Mouse (Mus musculus): ENCODE measurements around the gene Tmem132d. TPM values are rescaled to one million over a fixed set of nuclear protein-coding genes. Genes with fewer than 3 reads are reported as not detected.
"Not testable (repeated sequence)": the region's sequence is repeated elsewhere in the genome, so short reads cannot be mapped to it uniquely, and the experiment has no call there.

Gene Tmem132d
- polyA plus RNA-seq, 1 experiment from 2014 or later: 4.1 TPM

DNA sequence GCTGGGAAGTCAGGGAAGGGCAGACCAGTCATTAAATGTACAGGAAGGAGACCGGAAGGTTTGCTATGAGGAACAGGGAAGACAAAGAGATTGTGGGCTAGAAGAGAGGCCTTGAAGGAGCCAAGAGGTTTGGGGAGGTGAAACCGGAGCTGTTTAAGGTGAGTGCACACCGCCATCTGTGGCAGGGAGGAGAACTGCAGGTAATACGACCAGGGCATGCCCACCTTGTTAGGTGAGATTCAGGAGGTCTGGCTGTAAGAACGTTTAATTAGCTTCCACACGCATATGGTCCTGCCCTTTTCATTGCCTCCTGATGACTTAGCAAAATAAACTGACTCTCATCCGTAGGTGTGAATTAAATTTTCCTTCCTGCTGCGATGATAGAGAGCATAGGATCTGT, 485.6 kb downstream of the Tmem132d start:
- 35% methylated on average over 8 of the region's 8 CpGs for WGBS
- H3K9me3 ChIP-seq (ENCODE audit: control insufficient read depth, low read length): no peaks in the 10 kb centered on the region; the same call in 1 of the 2 replicates
- H3K9ac ChIP-seq (replicated peaks; ENCODE audit: low read length): no peak overlapping the region
- DNase-seq: peak; percentile 46
- H3K27ac ChIP-seq (replicated peaks; ENCODE audit: low read depth, low read length): no peak overlapping the region
- H3K4me3 ChIP-seq (replicated peaks; ENCODE audit: low read depth, low read length): no peak overlapping the region
- no peak overlapping the region for H3K4me2 ChIP-seq (ENCODE audit: low read length)
- H3K27me3 ChIP-seq (ENCODE audit: control insufficient read depth, insufficient read depth, low read length): no peaks in the 10 kb centered on the region
- no peaks in the 10 kb centered on the region for H3K4me1 ChIP-seq (ENCODE audit: control insufficient read depth, insufficient read depth, low read length)
- ATAC-seq (ENCODE audit: low FRiP score, low TSS enrichment): no peak
- no peaks in the 10 kb centered on the region for H3K36me3 ChIP-seq (ENCODE audit: control insufficient read depth, insufficient read depth, low read length)

DNA sequence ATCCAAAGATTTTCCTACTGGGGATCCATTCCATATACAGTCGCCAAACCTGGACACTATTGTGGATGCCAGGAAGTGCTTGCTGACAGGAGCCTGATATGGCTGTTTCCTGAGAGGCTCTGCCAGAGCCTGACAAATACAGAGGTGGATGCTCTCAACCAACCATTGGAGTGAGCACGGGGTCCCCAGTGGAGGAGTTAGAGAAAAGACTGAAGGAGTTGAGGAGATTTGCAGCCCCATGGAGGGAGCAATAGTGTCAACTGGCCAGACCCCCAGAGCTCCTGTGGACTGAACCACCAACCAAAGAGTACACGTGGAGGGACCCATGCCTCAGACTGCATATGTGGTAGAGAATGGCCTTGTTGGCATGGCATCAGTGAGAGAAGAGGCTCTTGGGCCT, 490.7 kb downstream of the Tmem132d start:
- H3K4me3 ChIP-seq (replicated peaks; ENCODE audit: low read depth, low read length); H3K27me3 ChIP-seq (ENCODE audit: control insufficient read depth, insufficient read depth, low read length); H3K27ac ChIP-seq (replicated peaks; ENCODE audit: low read depth, low read length); H3K36me3 ChIP-seq (ENCODE audit: control insufficient read depth, insufficient read depth, low read length); ATAC-seq (ENCODE audit: low FRiP score, low TSS enrichment); H3K9me3 ChIP-seq (ENCODE audit: control insufficient read depth, low read length); H3K4me1 ChIP-seq (ENCODE audit: control insufficient read depth, insufficient read depth, low read length); DNase-seq; H3K9ac ChIP-seq (replicated peaks; ENCODE audit: low read length); H3K4me2 ChIP-seq (ENCODE audit: low read length): not testable (repeated sequence)
- WGBS: 84% methylated on average over 3 of the region's 3 CpGs

DNA sequence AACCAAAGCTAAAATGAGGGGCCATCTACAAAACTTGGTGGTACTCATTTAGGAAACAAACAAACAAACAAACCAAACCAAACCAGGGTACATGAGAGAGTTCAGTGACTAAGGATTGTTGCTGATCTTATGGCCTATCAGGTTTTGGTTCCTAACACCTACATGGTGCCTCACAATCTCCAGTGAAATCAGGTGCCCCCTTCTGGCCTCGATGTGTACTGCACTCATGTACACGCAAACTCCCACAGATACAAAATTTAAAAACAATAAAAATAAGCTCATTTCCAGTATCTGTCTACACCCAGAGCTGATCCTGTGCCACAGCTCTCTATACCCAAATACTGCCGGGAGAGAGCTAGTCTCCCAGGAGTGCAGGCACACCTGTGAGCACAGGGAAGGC, 495.0 kb downstream of the Tmem132d start:
- ATAC-seq (ENCODE audit: low FRiP score, low TSS enrichment) (no peak), DNase-seq (no peak)
- H3K4me1 ChIP-seq (ENCODE audit: control insufficient read depth, insufficient read depth, low read length): no peaks in the 10 kb centered on the region
- no peaks in the 10 kb centered on the region for H3K9me3 ChIP-seq (ENCODE audit: control insufficient read depth, low read length)
- H3K4me2 ChIP-seq (ENCODE audit: low read length): no peak overlapping the region
- H3K27ac ChIP-seq (replicated peaks; ENCODE audit: low read depth, low read length): no peak overlapping the region
- H3K9ac ChIP-seq (replicated peaks; ENCODE audit: low read length): no peak overlapping the region
- 82% methylated on average over 3 of the region's 3 CpGs for WGBS
- H3K4me3 ChIP-seq (replicated peaks; ENCODE audit: low read depth, low read length): no peak overlapping the region
- H3K36me3 ChIP-seq (ENCODE audit: control insufficient read depth, insufficient read depth, low read length): no peaks in the 10 kb centered on the region
- no peaks in the 10 kb centered on the region for H3K27me3 ChIP-seq (ENCODE audit: control insufficient read depth, insufficient read depth, low read length)

DNA sequence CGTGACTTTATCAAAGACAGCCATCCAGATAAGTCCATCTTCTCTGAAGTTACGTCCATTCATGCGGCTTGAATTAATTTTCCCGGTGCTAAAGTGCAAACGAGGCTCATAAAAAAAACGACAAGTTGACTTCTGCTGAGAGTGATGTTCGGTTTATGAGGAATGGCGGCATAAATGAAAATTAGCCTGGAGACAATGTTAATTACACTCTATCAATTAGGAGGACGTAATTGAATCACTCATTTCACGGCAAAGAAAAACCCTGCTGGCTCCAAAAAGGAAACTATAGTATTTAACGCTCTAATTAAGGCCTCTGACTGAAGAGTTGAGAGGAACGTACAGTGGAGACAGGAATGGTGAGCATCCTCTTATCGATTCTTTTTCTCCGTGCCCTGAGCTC, 503.2 kb downstream of the Tmem132d start:
- Histone ChIP-seq H3K9ac (replicated peaks; ENCODE audit: low read length) (no peak overlapping the region), H3K4me2 (ENCODE audit: low read length) (no peak overlapping the region), H3K9me3 (ENCODE audit: control insufficient read depth, low read length) (peaks cover 3% of the 10 kb centered on the region; the same call in 1 of the 2 replicates), H3K36me3 (ENCODE audit: control insufficient read depth, insufficient read depth, low read length) (no peaks in the 10 kb centered on the region), H3K27me3 (ENCODE audit: control insufficient read depth, insufficient read depth, low read length) (no peaks in the 10 kb centered on the region), H3K27ac (replicated peaks; ENCODE audit: low read depth, low read length) (no peak overlapping the region), H3K4me1 (ENCODE audit: control insufficient read depth, insufficient read depth, low read length) (peaks cover under 1% of the 10 kb centered on the region; the same call in 1 of the 2 replicates), H3K4me3 (replicated peaks; ENCODE audit: low read depth, low read length) (no peak overlapping the region)
- WGBS: 75% methylated on average over 14 of the region's 14 CpGs
- no peak for ATAC-seq (ENCODE audit: low FRiP score, low TSS enrichment)
- DNase-seq: peak; percentile 31

DNA sequence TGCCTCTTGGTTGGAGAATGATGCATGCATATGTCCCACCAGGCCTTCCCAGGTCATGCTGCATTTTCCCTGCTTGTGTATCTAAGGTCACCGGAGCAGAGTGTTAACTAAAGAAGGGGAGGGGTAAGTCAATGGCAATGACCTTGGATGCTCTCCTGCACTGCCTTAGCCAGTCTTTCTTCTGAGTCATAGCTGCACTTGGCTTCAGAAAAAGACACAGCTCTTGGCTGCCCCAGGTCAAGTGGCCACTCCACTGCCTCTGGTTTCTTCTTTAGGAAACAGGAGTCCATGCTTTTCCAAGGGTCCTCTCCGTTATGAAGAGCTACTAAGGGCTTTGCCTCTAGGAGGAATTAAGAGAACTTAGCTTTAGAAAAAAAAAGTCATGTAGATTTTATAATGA, 506.2 kb downstream of the Tmem132d start:
- Histone ChIP-seq H3K27ac (replicated peaks; ENCODE audit: low read depth, low read length) (no peak overlapping the region), H3K4me3 (replicated peaks; ENCODE audit: low read depth, low read length) (no peak overlapping the region), H3K4me2 (ENCODE audit: low read length) (no peak overlapping the region), H3K27me3 (ENCODE audit: control insufficient read depth, insufficient read depth, low read length) (no peaks in the 10 kb centered on the region), H3K36me3 (ENCODE audit: control insufficient read depth, insufficient read depth, low read length) (no peaks in the 10 kb centered on the region), H3K9me3 (ENCODE audit: control insufficient read depth, low read length) (peaks cover 3% of the 10 kb centered on the region; the same call in 1 of the 2 replicates), H3K4me1 (ENCODE audit: control insufficient read depth, insufficient read depth, low read length) (peaks cover 15% of the 10 kb centered on the region), H3K9ac (replicated peaks; ENCODE audit: low read length) (no peak overlapping the region)
- DNase-seq: no peak
- 74% methylated on average over 2 of the region's 2 CpGs for WGBS
- ATAC-seq (ENCODE audit: low FRiP score, low TSS enrichment): no peak

GRCm38 (mm10) chr5:127924106-127924505, 508.8 kb downstream of the Tmem132d start:
- peak; percentile 63 for DNase-seq
- H3K36me3 ChIP-seq (ENCODE audit: control insufficient read depth, insufficient read depth, low read length): no peaks in the 10 kb centered on the region
- no peaks in the 10 kb centered on the region for H3K27me3 ChIP-seq (ENCODE audit: control insufficient read depth, insufficient read depth, low read length)
- H3K4me1 ChIP-seq (ENCODE audit: control insufficient read depth, insufficient read depth, low read length): peaks cover 15% of the 10 kb centered on the region
- no peaks in the 10 kb centered on the region for H3K9me3 ChIP-seq (ENCODE audit: control insufficient read depth, low read length)
- peak; percentile 57; the same call in 1 of the 2 replicates for ATAC-seq (ENCODE audit: low FRiP score, low TSS enrichment)
- H3K27ac ChIP-seq (replicated peaks; ENCODE audit: low read depth, low read length): no peak overlapping the region
- no peak overlapping the region for H3K4me3 ChIP-seq (replicated peaks; ENCODE audit: low read depth, low read length)
- WGBS: 4% methylated on average over 3 of the region's 3 CpGs
- H3K4me2 ChIP-seq (ENCODE audit: low read length): peak overlapping the region; percentile 22; the same call in 1 of the 2 replicates
- H3K9ac ChIP-seq (replicated peaks; ENCODE audit: low read length): no peak overlapping the region

DNA sequence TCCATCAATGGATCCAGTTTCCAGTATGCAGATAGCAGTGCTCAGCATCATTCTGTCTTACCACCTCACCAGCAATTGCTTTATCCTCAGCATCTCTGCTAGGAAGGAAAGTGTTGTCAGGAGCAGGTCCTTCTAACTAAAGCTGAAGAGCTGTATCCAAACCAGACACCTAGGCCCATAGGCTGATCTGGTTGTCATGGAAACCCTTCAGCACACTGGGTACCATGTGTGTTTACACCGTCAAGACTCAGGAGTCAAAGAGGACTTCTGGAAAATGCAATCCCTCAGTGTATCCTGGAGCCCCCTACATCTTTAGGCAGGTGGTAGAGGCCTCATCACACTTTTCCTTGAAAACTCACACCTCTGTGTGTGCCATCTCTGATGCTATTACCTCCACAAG, 513.7 kb downstream of the Tmem132d start:
- Histone ChIP-seq H3K4me3 (replicated peaks; ENCODE audit: low read depth, low read length) (no peak overlapping the region), H3K4me2 (ENCODE audit: low read length) (no peak overlapping the region), H3K4me1 (ENCODE audit: control insufficient read depth, insufficient read depth, low read length) (peaks cover 10% of the 10 kb centered on the region), H3K9me3 (ENCODE audit: control insufficient read depth, low read length) (no peaks in the 10 kb centered on the region), H3K9ac (replicated peaks; ENCODE audit: low read length) (no peak overlapping the region), H3K36me3 (ENCODE audit: control insufficient read depth, insufficient read depth, low read length) (no peaks in the 10 kb centered on the region), H3K27ac (replicated peaks; ENCODE audit: low read depth, low read length) (no peak overlapping the region), H3K27me3 (ENCODE audit: control insufficient read depth, insufficient read depth, low read length) (no peaks in the 10 kb centered on the region; the same call in 1 of the 2 replicates)
- ATAC-seq (ENCODE audit: low FRiP score, low TSS enrichment) (no peak), DNase-seq (peak; percentile 55)
- WGBS: 39% methylated on average over 1 of the region's 1 CpGs

- Histone ChIP-seq H3K9ac (replicated peaks; ENCODE audit: low read length) (no peak overlapping the region), H3K4me1 (ENCODE audit: control insufficient read depth, insufficient read depth, low read length) (peaks cover 2% of the 10 kb centered on the region; the same call in 1 of the 2 replicates), H3K27ac (replicated peaks; ENCODE audit: low read depth, low read length) (no peak overlapping the region), H3K27me3 (ENCODE audit: control insufficient read depth, insufficient read depth, low read length) (no peaks in the 10 kb centered on the region; the same call in 1 of the 2 replicates), H3K4me3 (replicated peaks; ENCODE audit: low read depth, low read length) (no peak overlapping the region), H3K9me3 (ENCODE audit: control insufficient read depth, low read length) (no peaks in the 10 kb centered on the region), H3K4me2 (ENCODE audit: low read length) (no peak overlapping the region), H3K36me3 (ENCODE audit: control insufficient read depth, insufficient read depth, low read length) (no peaks in the 10 kb centered on the region)
- ATAC-seq (ENCODE audit: low FRiP score, low TSS enrichment): no peak
- WGBS: 80% methylated on average over 3 of the region's 3 CpGs
- no peak for DNase-seq
Measured at GRCm38 (mm10) chr5:127918376-127918775, 514.5 kb downstream of the Tmem132d start.

DNA sequence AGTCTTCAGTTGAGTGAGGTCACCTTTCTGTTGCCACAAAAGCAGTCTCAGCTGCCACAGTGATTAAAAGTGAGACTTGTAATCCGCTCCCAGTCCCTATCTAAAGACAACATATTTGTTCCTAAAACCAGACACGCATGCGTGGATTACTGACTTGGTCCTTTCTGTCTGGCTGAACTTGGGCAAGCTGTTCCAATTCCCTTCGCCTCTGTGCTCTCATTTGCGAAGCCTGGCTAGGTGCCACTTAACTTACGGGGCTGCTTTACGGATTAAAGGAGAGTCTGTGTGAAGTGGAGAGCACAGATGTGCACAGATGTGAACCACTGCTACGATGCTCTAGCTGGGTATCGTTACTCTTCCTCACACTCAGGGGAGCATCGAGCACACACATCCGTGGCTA, 518.7 kb downstream of the Tmem132d start:
- DNase-seq (no peak), ATAC-seq (ENCODE audit: low FRiP score, low TSS enrichment) (no peak)
- no peaks in the 10 kb centered on the region; the same call in 1 of the 2 replicates for H3K27me3 ChIP-seq (ENCODE audit: control insufficient read depth, insufficient read depth, low read length)
- no peak overlapping the region for H3K9ac ChIP-seq (replicated peaks; ENCODE audit: low read length)
- no peaks in the 10 kb centered on the region for H3K9me3 ChIP-seq (ENCODE audit: control insufficient read depth, low read length)
- no peak overlapping the region for H3K4me2 ChIP-seq (ENCODE audit: low read length)
- 85% methylated on average over 11 of the region's 11 CpGs for WGBS
- no peak overlapping the region for H3K4me3 ChIP-seq (replicated peaks; ENCODE audit: low read depth, low read length)
- H3K36me3 ChIP-seq (ENCODE audit: control insufficient read depth, insufficient read depth, low read length): no peaks in the 10 kb centered on the region
- no peaks in the 10 kb centered on the region; the same call in 1 of the 2 replicates for H3K4me1 ChIP-seq (ENCODE audit: control insufficient read depth, insufficient read depth, low read length)
- H3K27ac ChIP-seq (replicated peaks; ENCODE audit: low read depth, low read length): no peak overlapping the region
